Mouse (Mus musculus): ENCODE data around the gene Dgka.

GRCm38 (mm10) chr10:128746972-128747645 lies 2.5 kb upstream of the Dgka start:
- TF ChIP-seq CHD2 (IDR thresholded peaks at IDR 0.05; ENCODE audit: low read depth, low read length) (no peak), ZNF384 (IDR thresholded peaks at IDR 0.05; ENCODE audit: low read depth, low read length) (peak; percentile 88; the same call in 1 of the 2 replicates)

All from ES-E14 (cell line).